Mouse (Mus musculus) spleen, postnatal 36 days (tissue): ENCODE measurements around the gene Fbxo31.
A peak's percentile ranks its signal among the peaks of the same experiment; 100 is the strongest.

Source experiments
- DNase-seq, 2 experiments: peaks; one replicate each; pipeline ENCODE4 v3.0.0; 2022; ENCODE audit warnings: low spot score in 2 of 2, mixed read lengths in 1 of 2

Gene Fbxo31

GRCm38 (mm10) chr8:121589205-121589726 is 10.7 kb upstream of the Fbxo31 start:
- DNase-seq = no peak

DNA sequence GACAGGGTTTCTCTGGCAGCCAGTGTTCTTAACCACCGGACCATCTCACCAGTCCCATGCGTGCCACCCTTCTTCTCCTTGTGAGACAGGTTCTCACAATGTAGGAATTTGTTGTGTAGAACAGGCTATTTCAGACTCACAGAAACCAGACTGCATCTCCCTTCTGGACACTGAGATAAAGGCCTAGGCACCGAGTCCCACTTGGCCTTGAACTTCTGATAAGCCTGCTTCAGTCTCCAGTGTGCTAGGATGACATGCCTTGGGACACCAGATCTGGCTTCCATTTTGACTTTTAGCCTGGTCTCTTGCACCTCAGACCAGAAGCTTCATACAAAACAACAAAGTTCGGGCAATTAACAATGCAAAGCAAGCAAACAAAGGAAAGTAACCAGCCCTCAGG is 10.1 kb upstream of the Fbxo31 start:
- DNase-seq = peak; percentile 41 to 71

DNA sequence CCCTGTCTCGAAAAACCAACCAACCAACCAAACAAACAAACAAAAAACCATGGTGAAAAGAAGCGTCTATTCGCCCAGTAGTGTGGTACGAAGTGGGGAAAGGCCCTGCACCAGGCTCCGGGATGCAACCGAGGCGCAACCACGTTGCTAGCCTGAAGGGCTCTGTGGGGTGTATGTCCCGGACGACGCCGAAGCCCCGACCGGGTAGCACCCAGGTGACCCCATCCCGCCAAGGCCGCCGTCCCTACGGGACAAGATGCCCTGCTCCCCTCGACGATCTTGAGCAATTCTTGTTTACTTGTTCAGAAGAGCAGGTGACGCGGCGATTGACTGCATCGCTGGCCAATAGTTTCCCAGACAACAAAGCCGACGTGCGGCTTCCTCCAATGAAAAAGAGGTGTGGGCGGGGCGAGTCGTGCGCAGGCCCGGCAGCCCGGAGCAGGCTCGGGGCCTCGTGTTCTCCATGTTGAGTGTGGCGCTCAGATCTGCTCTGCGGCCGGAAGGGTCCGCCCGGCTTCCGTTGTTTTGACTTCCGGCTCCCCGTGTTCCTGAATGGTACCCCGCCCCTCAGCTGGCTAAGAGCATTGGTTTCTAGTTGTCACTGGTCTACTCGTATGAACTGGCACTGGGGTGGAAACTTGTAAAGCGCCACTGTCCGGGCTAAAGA is 6.7 kb upstream of the Fbxo31 start:
- peak; percentile 99 for DNase-seq

DNA sequence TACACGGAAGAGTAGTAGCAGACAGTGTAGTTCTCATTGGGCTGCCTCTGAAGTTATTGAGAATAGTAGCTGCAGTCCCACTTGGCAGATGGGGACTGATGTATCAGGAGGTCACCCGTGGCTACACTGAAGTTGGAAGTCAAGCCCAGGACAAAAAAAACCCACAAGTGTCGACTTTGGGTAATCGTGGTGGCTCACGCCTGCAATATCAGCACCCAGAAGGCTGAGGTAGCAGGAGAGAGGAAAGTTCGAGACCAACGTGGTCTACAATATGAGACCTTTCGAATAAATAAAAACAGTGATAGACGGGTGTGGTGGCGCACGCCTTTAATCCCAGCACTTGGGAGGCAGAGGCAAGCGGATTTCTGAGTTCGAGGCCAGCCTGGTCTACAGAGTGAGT is 6.1 kb upstream of the Fbxo31 start:
- DNase-seq = no peak

GRCm38 (mm10) chr8:121583653-121584052 is 5.0 kb upstream of the Fbxo31 start:
- no peak for DNase-seq

- DNase-seq = no peak
Measured at GRCm38 (mm10) chr8:121580465-121580864, 1.9 kb upstream of the Fbxo31 start.

- peak in 1 of 2 experiments; percentile 42 for DNase-seq
Measured at GRCm38 (mm10) chr8:121577751-121578675, 593 bp downstream of the Fbxo31 start.

DNA sequence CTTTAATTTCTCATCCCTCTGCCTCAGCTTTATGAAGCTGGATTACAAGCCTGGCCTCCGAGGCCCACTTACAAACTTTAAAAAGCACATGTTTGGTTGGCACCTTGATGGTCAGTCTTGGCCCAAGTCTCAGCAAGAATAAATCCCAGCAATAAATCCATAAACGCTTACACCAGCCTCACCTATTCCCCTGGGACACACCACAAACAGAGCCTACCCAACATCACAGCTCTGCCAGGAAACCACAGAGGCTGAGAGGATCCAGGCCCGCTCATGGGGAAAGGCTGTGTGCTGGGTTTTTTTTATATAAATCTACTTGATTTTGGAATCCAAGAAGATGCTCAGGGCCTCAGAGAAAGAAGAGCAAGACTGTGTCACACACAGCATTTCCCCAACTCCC is 2.9 kb downstream of the Fbxo31 start:
- DNase-seq = no peak

DNA sequence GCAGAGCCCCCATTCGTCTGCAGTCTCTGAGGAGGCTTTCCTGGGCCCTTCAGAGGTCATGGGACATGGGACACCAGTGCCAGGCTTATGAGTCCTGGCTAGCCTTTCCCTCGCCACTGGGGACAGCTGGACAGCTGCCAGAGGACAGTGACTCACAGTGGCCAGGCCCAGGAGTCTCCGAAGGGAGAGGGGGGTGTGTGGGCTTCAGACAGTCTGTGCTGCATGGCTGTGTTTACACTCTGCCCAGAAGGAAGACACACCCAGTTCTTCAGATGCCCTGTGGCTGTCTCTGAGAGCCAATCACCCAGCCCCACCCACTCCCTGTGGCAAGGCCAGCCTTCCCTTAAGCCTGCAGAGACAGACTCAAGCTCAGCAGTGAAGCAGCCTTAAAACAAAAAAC is 5.3 kb downstream of the Fbxo31 start:
- peak; percentile 25 to 56 for DNase-seq

DNA sequence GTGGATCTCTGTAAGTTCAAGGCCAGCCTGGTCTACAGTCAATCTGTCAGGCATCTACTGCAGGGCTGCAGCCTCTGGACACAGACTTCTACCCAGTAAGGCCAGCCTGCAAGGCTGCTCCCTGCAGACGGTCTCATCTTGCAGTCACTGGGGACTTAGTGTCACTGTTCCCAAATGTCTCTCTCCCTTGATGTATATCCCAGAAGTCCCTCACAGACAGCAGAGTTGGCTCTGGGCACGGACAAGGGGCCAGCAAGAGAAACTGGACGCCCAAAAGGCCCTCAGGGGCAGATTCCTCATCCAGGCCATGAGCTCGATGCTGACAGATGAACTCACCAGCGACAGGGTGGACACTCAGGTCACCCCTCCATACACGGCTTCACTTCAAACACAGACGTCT is 6.5 kb downstream of the Fbxo31 start:
- DNase-seq = no peak

GRCm38 (mm10) chr8:121570801-121571200 is 7.8 kb downstream of the Fbxo31 start:
- no peak for DNase-seq

DNA sequence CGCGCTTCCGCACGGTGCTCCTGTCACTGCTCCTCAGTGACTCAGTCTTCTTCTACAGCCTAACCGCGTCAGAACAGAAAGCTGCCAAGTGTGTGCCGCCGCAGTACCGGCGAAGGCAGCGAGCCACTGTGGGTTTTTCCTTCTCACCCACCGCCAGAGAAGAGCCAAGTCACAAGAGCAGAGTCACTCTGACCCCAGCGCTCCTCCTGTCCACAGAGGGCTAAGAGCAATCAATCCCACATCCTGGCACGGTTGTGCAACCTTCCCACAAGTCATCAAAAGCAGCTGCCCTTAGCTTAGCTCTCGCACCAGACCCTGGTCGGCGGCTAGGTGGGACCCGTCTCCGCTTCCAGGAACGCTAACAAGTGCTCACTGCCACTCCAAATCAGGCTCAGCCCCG is 8.3 kb downstream of the Fbxo31 start:
- no peak for DNase-seq

DNA sequence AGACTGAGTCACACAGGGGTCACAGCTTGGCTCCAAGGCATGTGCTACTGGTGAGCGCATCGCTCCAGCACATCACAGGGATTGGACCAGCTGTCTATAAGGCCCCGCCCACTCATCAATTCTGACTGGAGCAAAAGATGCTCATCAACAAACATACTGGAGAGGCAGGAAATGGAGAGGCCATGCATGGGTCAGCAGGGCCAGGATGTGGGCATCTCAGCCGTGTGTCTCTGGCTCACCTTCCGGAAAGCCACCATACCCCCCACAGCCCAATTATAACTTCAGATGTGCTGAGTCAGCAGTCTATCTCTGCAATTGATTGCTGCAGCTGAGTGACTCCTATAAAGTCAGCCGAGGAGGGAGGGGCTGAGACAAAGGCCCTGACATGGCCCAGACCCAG is 10.3 kb downstream of the Fbxo31 start:
- no peak for DNase-seq

- no peak for DNase-seq
Measured at GRCm38 (mm10) chr8:121563701-121564100, 14.9 kb downstream of the Fbxo31 start.

- no peak for DNase-seq
Measured at GRCm38 (mm10) chr8:121562941-121563351, 15.7 kb downstream of the Fbxo31 start.

DNA sequence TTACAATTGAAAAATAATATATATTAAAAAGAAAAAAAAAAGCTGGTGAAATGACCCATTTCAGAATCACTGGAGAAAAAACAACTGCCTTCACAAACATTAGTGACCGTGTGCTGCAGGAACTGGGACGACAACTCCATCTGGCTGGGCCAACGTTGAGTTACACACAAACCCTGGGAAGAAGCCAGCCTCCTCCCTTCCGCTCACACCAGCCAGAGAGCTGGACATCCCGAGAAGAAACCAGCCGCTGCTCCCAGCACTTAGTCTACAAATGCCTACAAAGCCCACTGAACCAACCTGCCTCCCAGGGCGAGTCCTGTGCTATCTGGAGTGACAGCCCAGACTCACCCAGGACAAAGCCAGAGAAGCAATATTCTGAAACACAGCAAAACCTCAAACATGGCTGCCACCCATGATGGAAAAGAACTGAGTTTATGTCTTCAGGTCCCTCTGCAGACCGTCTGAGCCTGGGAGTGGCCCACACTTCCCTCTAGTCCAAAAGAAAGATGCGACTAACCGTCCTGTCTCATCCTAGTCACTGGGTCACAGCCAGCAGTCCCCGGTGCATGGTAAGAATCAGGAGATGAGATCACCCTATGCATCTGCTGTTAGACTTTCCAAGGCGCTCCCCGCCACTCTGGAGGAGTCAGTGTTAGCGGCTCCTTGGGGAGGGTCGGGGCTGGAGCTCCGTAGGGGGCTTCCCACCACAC is 16.8 kb downstream of the Fbxo31 start:
- DNase-seq = no peak

DNA sequence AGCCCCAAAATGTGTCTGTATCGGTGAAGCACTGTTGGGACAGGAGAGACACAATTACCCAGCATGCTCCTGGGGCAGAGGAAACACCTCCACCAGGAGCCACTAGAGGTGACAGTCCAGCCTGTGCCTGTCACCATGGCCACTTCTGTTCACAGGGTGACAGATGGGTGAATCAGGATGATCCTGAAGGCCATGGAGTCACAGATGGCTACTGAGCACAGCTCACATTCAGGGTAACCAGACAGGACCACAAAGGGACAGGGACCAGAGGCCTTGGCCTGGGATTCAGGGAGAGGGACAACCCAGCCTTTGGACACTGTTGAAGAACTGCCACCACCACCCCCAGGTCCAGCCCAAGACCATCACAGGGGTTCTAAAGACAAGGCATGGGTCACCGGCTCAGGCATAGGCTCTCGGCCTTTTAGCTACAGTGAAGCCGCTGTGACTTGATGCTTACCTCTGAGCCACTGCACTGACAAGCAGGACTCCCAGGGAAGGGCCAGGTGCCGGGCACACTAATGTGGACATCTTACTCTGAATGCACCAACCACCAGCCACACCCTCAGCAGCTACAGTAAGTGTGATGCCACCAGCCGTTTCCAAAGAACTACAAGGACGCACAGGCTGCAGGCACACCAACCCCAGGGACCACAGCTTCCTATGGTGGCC is 18.0 kb downstream of the Fbxo31 start:
- no peak for DNase-seq

DNA sequence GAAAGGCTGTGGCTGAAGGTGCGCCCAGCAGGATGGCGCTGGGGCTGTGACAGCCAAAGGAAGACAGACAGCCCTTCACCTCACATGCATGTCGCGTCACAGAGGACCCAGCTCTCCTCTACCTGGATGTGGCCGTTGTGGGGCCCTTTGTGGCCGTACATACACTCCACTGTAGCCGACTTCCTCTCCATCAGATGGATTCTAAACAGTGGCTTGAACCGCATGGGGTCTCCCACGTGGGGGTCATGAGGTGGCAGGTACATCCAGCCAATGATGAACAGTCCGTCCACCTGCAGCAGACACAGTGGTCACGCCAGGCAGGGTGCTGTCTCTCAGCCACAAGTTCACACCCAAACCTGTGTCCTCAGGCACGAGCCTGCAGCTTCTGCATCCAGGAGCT is 18.8 kb downstream of the Fbxo31 start:
- DNase-seq = no peak

GRCm38 (mm10) chr8:121558538-121558937 is 20.1 kb downstream of the Fbxo31 start:
- DNase-seq = no peak

GRCm38 (mm10) chr8:121557746-121558145 is 20.9 kb downstream of the Fbxo31 start:
- DNase-seq = no peak

GRCm38 (mm10) chr8:121553831-121554475 is 24.7 kb downstream of the Fbxo31 start:
- no peak for DNase-seq
